Mouse (Mus musculus): ENCODE results near the gene Tcp11.

DNA sequence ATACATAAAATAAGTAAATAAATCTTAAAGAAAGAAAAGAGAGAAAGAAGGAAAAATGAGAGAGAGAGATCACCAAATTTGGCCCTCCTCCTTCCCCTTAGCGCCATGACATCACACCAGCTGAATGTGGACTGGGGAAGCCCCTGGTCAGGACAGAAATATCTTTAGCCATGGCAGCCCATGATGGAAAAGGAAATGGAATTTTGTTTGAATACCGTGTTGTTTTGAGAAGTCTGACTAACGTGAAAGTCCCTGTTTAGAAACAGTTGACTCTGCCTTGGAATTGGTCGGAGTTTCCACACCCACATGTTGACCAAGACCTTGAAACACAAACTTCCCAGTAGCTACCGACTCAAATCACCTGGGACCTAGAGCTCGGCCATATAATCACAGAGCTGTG is 24.0 kb upstream of the Tcp11 start:
- TF ChIP-seq CTCF (IDR thresholded peaks at IDR 0.05; ENCODE audit: borderline replicate concordance, control insufficient read depth, extremely low read depth, insufficient read depth, low read length, poor library complexity): no peak
- no peak for TF ChIP-seq POLR2A (IDR thresholded peaks at IDR 0.05; ENCODE audit: control insufficient read depth, extremely low read depth, insufficient read depth, low read length, poor library complexity)
